Mouse (Mus musculus) layer of hippocampus, postnatal 25 days (tissue): Measurements from ENCODE around the gene Hdac7. TPM values are rescaled to one million over a fixed set of nuclear protein-coding genes. Genes with fewer than 3 reads are reported as not detected.

Source experiments
- DNase-seq, 2 experiments: peaks; one replicate each; pipeline ENCODE4 v3.0.0; 2022; ENCODE audit warnings: mixed read lengths in 2 of 2, low spot score in 1 of 2; ENCODE audit errors: extremely low spot score in 1 of 2
- total RNA-seq, 2 experiments: library from RNA; stranded (reverse); gene quantifications; 2 replicates each; pipeline ENCODE4 v1.2.3; 2021

Gene Hdac7
- total RNA-seq, 2 experiments from 2014 or later, result 15.6 to 30.1 TPM

- no peak for DNase-seq
Measured at GRCm38 (mm10) chr15:97821321-97821982, 22.9 kb downstream of the Hdac7 start.

GRCm38 (mm10) chr15:97819937-97820336 is 24.4 kb downstream of the Hdac7 start:
- no peak for DNase-seq

- no peak for DNase-seq
Measured at GRCm38 (mm10) chr15:97816199-97816994, 27.9 kb downstream of the Hdac7 start.

GRCm38 (mm10) chr15:97815254-97815653 is 29.0 kb downstream of the Hdac7 start:
- no peak for DNase-seq

- no peak for DNase-seq
Measured at GRCm38 (mm10) chr15:97814703-97815102, 29.6 kb downstream of the Hdac7 start.

DNA sequence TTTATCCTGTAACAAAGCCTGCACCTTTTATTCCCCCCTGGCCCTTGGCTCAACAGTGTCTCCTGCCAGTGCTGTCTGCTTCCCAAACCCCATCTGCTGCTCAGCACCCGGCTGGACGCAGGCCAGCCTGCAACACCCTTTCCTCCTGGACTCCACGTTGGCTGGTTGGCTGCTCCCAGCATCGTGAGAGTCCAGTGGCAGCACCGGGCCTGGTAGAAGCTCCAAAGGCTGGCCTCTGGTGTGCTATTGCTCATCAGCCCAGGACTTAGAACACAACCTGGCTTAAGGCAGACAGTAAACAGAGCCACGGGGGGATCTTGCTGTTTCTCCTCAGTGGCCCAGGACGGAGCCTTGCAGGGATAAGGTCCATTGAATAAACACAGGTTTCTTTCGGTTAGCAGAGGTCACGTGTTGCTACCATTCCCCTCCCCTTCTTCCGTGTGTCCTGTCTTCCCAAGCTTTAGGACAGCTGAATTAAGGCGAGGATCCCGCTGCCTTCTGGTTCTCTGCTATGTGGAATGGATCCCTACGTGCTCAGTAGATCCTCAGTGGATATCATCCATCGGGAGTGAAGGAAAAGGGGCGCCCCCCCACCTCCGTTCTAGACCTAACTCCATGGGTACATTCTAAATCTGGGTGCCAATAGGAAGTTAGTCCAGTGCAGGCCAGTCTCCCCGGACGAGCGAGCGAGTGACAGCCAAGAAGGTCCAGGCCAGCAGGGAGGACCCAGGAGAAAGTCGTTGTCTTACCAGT is 30.7 kb downstream of the Hdac7 start:
- DNase-seq, result no peak

- DNase-seq, result no peak
Measured at GRCm38 (mm10) chr15:97812875-97813274, 31.4 kb downstream of the Hdac7 start.

- DNase-seq, result peak; percentile 55 to 66
Measured at GRCm38 (mm10) chr15:97812126-97812525, 32.2 kb downstream of the Hdac7 start.

DNA sequence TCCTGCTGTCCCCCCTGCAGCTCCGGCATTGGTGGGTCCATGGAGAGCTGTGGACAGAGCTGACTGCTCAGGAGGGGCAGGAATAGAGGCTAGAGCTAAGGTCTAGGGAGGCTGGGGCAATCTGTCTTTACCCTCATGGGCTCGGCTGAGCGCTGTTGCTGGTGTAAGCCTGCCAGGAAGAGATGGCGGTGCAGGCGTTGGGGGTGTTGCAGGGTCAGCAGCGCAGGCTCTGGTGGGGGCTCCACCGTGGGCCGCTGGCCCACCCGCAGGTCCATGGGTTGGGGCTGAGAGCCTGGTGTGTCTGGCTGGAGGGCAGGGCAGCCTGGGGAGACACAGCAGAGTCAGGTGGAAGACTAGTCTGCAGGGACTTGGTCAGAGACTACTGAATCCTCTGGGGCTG is 33.0 kb downstream of the Hdac7 start:
- DNase-seq, result no peak

DNA sequence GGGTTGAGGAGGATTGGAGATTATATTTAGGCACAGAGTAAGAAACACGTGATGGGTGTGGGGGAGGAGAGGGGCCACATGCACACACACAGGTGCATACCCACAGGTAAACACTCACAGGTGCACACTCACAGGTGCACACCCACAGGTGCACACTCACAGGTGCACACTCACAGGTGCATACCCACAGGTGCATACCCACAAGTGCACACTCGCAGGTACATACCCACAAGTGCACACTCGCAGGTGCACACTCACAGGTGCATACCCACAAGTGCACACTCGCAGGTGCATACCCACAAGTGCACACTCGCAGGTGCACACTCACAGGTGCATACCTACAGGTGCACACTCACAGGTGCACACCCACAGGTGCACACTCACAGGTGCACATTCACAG is 33.9 kb downstream of the Hdac7 start:
- DNase-seq, result no peak

- no peak for DNase-seq
Measured at GRCm38 (mm10) chr15:97809942-97810341, 34.4 kb downstream of the Hdac7 start.

DNA sequence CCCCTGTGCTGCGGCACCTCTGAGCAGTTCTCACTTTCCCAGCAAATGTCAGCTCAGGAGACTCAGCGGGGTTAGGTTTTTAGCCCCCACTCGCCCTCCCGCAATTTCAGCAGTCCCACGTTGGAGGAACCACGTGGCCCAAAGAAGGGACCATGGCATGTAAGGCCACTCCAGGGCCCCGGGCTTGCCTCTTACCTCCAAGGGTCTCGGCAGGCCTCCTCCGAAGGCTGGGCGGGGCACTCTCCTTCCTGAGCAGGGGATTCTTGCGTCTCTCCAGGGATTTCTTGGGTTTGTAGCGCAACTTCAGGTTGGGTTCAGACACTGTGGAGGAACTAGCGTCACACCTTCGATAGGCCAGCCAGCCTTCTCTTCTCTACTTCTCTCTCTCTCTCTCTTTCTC is 35.1 kb downstream of the Hdac7 start:
- no peak for DNase-seq

DNA sequence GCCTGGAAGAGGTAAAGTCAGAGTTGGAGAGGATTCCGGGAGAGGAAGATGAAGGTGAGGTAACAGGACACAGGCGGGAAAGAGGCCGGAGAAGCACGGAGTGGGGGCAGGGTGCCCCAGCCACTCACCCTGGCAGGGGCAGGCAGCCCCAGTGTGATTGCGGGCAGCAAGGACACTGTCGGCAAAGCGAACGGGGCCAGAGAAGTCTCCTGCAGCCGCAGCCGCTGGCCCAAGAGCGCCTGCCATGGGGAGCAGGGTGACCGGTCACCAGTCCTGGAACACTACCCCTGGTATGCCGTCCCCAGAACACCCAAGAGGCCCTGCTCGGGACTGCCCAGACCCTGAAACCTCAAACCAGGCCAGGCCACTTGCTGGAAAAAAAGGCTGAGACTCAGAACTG is 35.8 kb downstream of the Hdac7 start:
- DNase-seq, result no peak

DNA sequence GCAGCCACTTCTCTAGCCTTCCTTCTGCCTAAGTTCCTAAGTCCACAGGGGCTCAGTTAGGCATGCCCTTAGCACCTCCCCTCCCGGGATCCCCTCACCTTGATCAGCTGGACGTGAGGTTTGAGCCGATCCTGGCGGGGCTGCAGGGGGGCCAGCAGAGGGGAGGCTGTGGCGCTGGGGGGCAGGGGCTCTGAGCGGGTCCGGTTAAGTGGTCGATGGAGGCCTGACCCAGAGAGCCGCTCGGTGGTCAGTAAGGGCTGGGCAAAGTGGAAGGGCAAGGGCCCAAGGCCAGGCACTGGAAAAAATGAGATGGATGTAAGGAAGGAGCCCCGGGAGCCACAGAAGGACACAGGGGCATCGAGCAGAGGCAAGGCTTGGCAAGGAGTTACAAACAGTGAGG is 36.4 kb downstream of the Hdac7 start:
- no peak for DNase-seq

DNA sequence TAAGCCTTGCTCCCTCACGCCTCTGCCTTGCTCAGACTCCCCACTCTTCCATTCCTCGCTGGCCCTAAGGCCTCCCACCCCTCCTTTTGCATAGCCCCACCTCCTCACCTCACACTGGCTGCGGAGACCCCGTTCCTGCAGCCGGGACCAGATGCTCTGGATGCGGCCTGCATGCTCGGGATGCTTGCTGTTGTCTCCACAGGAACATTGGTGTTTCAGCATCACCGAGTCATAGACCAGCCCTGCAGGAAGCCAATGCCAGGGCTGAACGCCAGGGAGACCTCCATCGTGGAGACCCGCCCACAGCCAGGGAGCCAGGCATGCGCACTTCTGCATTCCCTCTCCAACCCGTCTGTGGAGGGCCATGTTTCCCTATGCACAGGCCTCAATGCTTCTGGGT is 41.7 kb downstream of the Hdac7 start:
- no peak for DNase-seq

DNA sequence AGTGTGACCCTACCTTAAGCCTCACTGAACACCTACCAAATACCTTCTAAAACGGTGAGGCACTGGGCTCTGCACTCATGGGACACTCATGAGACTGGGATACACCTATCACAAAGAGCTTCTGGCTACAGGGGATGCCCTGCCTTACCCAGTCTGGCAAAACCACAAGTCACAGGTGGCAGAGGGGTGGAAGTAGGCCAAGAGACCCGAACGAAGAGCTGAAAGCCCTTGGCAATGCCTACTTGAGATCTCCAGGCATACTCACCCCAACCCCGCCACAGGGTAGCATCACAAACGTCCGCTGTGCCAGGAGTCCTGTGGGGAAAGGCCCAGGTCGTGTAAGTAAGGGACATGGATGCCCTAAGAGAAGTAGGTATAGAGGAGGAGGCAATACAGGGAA is 42.5 kb downstream of the Hdac7 start:
- no peak for DNase-seq

- DNase-seq, result no peak
Measured at GRCm38 (mm10) chr15:97800853-97801252, 43.4 kb downstream of the Hdac7 start.

- DNase-seq, result no peak
Measured at GRCm38 (mm10) chr15:97799446-97799845, 44.9 kb downstream of the Hdac7 start.

GRCm38 (mm10) chr15:97798134-97798533 is 46.2 kb downstream of the Hdac7 start:
- no peak for DNase-seq

DNA sequence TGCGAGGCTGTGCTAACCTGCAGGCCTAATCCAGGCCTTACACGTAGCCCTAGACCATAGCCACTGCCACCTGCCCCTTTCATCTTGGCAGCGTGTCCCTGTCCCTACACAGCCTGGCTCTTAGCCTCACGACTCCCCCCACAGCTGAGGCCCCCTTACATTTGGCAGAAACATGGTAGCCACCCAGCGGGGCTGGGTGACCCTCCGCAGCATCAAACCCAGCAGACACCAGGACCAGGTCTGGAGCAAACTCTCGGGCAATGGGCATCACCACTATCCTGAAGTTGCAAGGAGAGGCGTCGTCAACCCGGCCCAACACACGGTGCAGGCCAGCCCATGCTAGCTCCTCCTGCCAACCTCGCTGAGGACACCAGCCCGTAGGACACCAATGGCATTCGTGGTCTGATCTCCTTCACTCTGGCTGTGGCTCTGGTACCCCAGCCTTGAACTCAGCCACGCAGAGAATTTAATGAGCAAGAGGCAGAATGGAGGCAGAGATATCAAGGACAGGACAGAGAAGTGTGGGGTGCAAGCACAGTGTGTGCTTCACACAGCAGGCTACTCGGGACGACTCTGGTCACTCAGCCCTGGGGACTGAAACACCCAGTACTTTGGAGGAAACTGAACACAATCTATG is 47.5 kb downstream of the Hdac7 start:
- DNase-seq, result no peak
